Mouse (Mus musculus): ENCODE data around the gene Klhdc4. TPM values are rescaled to one million over a fixed set of nuclear protein-coding genes. Genes with fewer than 3 reads are reported as not detected.

Klhdc4 gene
- polyA plus RNA-seq, 1 experiment from 2014 or later: 34.4 TPM

GRCm38 (mm10) chr8:121849303-121849702, 19.9 kb upstream of the Klhdc4 start:
- Histone ChIP-seq H3K4me1 (peaks cover 18% of the 10 kb centered on the region), H3K9me3 (replicated peaks) (no peaks in the 10 kb centered on the region), H3K9ac (no peak overlapping the region), H3K4me2 (replicated peaks) (no peak overlapping the region), H3K4me3 (replicated peaks) (no peak overlapping the region), H3K27me3 (no peaks in the 10 kb centered on the region), H3K36me3 (no peaks in the 10 kb centered on the region), H3K27ac (replicated peaks) (no peak overlapping the region)
- ATAC-seq (ENCODE audit: insufficient number of reproducible peaks, low FRiP score, low TSS enrichment, low read depth): no peak
- WGBS: 65% methylated on average over 9 of the region's 9 CpGs

- no peaks in the 10 kb centered on the region for H3K36me3 ChIP-seq
- H3K27me3 ChIP-seq: no peaks in the 10 kb centered on the region
- no peak overlapping the region for H3K4me2 ChIP-seq (replicated peaks)
- H3K9ac ChIP-seq: no peak overlapping the region
- WGBS: 53% methylated on average over 10 of the region's 10 CpGs
- H3K9me3 ChIP-seq (replicated peaks): no peaks in the 10 kb centered on the region
- no peak for ATAC-seq (ENCODE audit: insufficient number of reproducible peaks, low FRiP score, low TSS enrichment, low read depth)
- no peak overlapping the region for H3K4me3 ChIP-seq (replicated peaks)
- no peak overlapping the region for H3K27ac ChIP-seq (replicated peaks)
- H3K4me1 ChIP-seq: peaks cover 18% of the 10 kb centered on the region
Measured at GRCm38 (mm10) chr8:121848495-121848894, 19.1 kb upstream of the Klhdc4 start.

- whole genome bisulfite sequencing: 50% methylated on average over 6 of the region's 6 CpGs
- no peak for ATAC-seq (ENCODE audit: insufficient number of reproducible peaks, low FRiP score, low TSS enrichment, low read depth)
- no peaks in the 10 kb centered on the region for H3K36me3 ChIP-seq
- H3K4me3 ChIP-seq (replicated peaks): no peak overlapping the region
- H3K9ac ChIP-seq: no peak overlapping the region
- H3K4me2 ChIP-seq (replicated peaks): no peak overlapping the region
- H3K27me3 ChIP-seq: no peaks in the 10 kb centered on the region
- no peaks in the 10 kb centered on the region for H3K9me3 ChIP-seq (replicated peaks)
- no peak overlapping the region for H3K27ac ChIP-seq (replicated peaks)
- peaks cover 14% of the 10 kb centered on the region for H3K4me1 ChIP-seq
Measured at GRCm38 (mm10) chr8:121847987-121848386, 18.6 kb upstream of the Klhdc4 start.

GRCm38 (mm10) chr8:121847261-121847822, 18.0 kb upstream of the Klhdc4 start:
- Histone ChIP-seq H3K36me3 (no peaks in the 10 kb centered on the region), H3K9me3 (replicated peaks) (no peaks in the 10 kb centered on the region), H3K4me3 (replicated peaks) (no peak overlapping the region), H3K9ac (no peak overlapping the region), H3K4me1 (peaks cover 14% of the 10 kb centered on the region), H3K27me3 (no peaks in the 10 kb centered on the region), H3K4me2 (replicated peaks) (no peak overlapping the region), H3K27ac (replicated peaks) (no peak overlapping the region)
- WGBS: 70% methylated on average over 10 of the region's 10 CpGs
- ATAC-seq (ENCODE audit: insufficient number of reproducible peaks, low FRiP score, low TSS enrichment, low read depth): no peak

- Histone ChIP-seq H3K9me3 (replicated peaks) (no peaks in the 10 kb centered on the region), H3K4me3 (replicated peaks) (no peak overlapping the region), H3K27ac (replicated peaks) (no peak overlapping the region), H3K36me3 (no peaks in the 10 kb centered on the region), H3K4me2 (replicated peaks) (no peak overlapping the region), H3K4me1 (peaks cover 14% of the 10 kb centered on the region), H3K27me3 (no peaks in the 10 kb centered on the region), H3K9ac (no peak overlapping the region)
- ATAC-seq (ENCODE audit: insufficient number of reproducible peaks, low FRiP score, low TSS enrichment, low read depth): no peak
Measured at GRCm38 (mm10) chr8:121846815-121847214, 17.4 kb upstream of the Klhdc4 start.

- Histone ChIP-seq H3K9ac (no peak overlapping the region), H3K4me1 (no peaks in the 10 kb centered on the region), H3K9me3 (replicated peaks) (no peaks in the 10 kb centered on the region), H3K4me3 (replicated peaks) (no peak overlapping the region), H3K27ac (replicated peaks) (no peak overlapping the region), H3K4me2 (replicated peaks) (no peak overlapping the region), H3K36me3 (no peaks in the 10 kb centered on the region), H3K27me3 (no peaks in the 10 kb centered on the region)
- ATAC-seq (ENCODE audit: insufficient number of reproducible peaks, low FRiP score, low TSS enrichment, low read depth): no peak
- WGBS: 52% methylated on average over 6 of the region's 7 CpGs
Measured at GRCm38 (mm10) chr8:121844765-121845164, 15.4 kb upstream of the Klhdc4 start.

GRCm38 (mm10) chr8:121843184-121843733, 13.9 kb upstream of the Klhdc4 start:
- Histone ChIP-seq H3K27me3 (no peaks in the 10 kb centered on the region), H3K27ac (replicated peaks) (no peak overlapping the region), H3K9me3 (replicated peaks) (no peaks in the 10 kb centered on the region), H3K4me2 (replicated peaks) (no peak overlapping the region), H3K4me1 (no peaks in the 10 kb centered on the region), H3K4me3 (replicated peaks) (no peak overlapping the region), H3K9ac (no peak overlapping the region), H3K36me3 (no peaks in the 10 kb centered on the region)
- ATAC-seq (ENCODE audit: insufficient number of reproducible peaks, low FRiP score, low TSS enrichment, low read depth): no peak
- 76% methylated on average over 3 of the region's 3 CpGs for WGBS

- no peak for ATAC-seq (ENCODE audit: insufficient number of reproducible peaks, low FRiP score, low TSS enrichment, low read depth)
- Histone ChIP-seq H3K27ac (replicated peaks) (no peak overlapping the region), H3K4me3 (replicated peaks) (no peak overlapping the region), H3K4me2 (replicated peaks) (no peak overlapping the region), H3K4me1 (no peaks in the 10 kb centered on the region), H3K36me3 (no peaks in the 10 kb centered on the region), H3K27me3 (no peaks in the 10 kb centered on the region), H3K9me3 (replicated peaks) (no peaks in the 10 kb centered on the region), H3K9ac (no peak overlapping the region)
- WGBS: 81% methylated on average over 8 of the region's 8 CpGs
Measured at GRCm38 (mm10) chr8:121842064-121842955, 12.9 kb upstream of the Klhdc4 start.

- 57% methylated on average over 8 of the region's 8 CpGs for WGBS
- H3K27ac ChIP-seq (replicated peaks): no peak overlapping the region
- no peak for ATAC-seq (ENCODE audit: insufficient number of reproducible peaks, low FRiP score, low TSS enrichment, low read depth)
- H3K9ac ChIP-seq: no peak overlapping the region
- H3K36me3 ChIP-seq: no peaks in the 10 kb centered on the region
- no peaks in the 10 kb centered on the region for H3K9me3 ChIP-seq (replicated peaks)
- no peaks in the 10 kb centered on the region for H3K4me1 ChIP-seq
- no peaks in the 10 kb centered on the region for H3K27me3 ChIP-seq
- no peak overlapping the region for H3K4me2 ChIP-seq (replicated peaks)
- no peak overlapping the region for H3K4me3 ChIP-seq (replicated peaks)
Measured at GRCm38 (mm10) chr8:121841242-121841641, 11.9 kb upstream of the Klhdc4 start.

GRCm38 (mm10) chr8:121832503-121832902, 3.1 kb upstream of the Klhdc4 start:
- Histone ChIP-seq H3K9ac (no peak overlapping the region), H3K27ac (replicated peaks) (no peak overlapping the region), H3K4me3 (replicated peaks) (no peak overlapping the region), H3K4me2 (replicated peaks) (no peak overlapping the region), H3K27me3 (no peaks in the 10 kb centered on the region), H3K4me1 (peaks cover 20% of the 10 kb centered on the region), H3K9me3 (replicated peaks) (no peaks in the 10 kb centered on the region), H3K36me3 (no peaks in the 10 kb centered on the region)
- WGBS: 14% methylated on average over 6 of the region's 6 CpGs
- no peak for ATAC-seq (ENCODE audit: insufficient number of reproducible peaks, low FRiP score, low TSS enrichment, low read depth)

GRCm38 (mm10) chr8:121832061-121832460, 2.7 kb upstream of the Klhdc4 start:
- WGBS: 69% methylated on average over 2 of the region's 2 CpGs
- ATAC-seq (ENCODE audit: insufficient number of reproducible peaks, low FRiP score, low TSS enrichment, low read depth): no peak
- H3K9ac ChIP-seq: no peak overlapping the region

More at GRCm38 (mm10) chr8:121832061-121832460, 2.7 kb upstream of the Klhdc4 start:
- Histone ChIP-seq H3K4me1 (peaks cover 20% of the 10 kb centered on the region), H3K27me3 (no peaks in the 10 kb centered on the region), H3K27ac (replicated peaks) (no peak overlapping the region), H3K4me2 (replicated peaks) (no peak overlapping the region), H3K36me3 (no peaks in the 10 kb centered on the region), H3K9me3 (replicated peaks) (no peaks in the 10 kb centered on the region), H3K4me3 (replicated peaks) (no peak overlapping the region)
